Mouse (Mus musculus): ENCODE measurements around the gene Bco2.

GRCm38 (mm10) chr9:50553547-50553946 is 1.4 kb downstream of the Bco2 start:
- TF ChIP-seq CTCF (IDR thresholded peaks at IDR 0.05; ENCODE audit: low read depth, low read length), result no peak
- no peak for TF ChIP-seq POLR2A (IDR thresholded peaks at IDR 0.05; ENCODE audit: extremely low read depth, insufficient read depth, low read length)

All from liver, adult 2 months (tissue).